Mouse (Mus musculus) hindbrain, postnatal 0 days (tissue): ENCODE data around the gene Slc35a2. TPM values are rescaled to one million over a fixed set of nuclear protein-coding genes. Genes with fewer than 3 reads are reported as not detected.

Source experiments
- ATAC-seq: fragments of 200-750 bp; cut with Nextera tagmentation; 2 replicates; pipeline ENCODE4 v1.8.0; 2017; ENCODE audit warnings: mild to moderate bottlenecking, moderate TSS enrichment, moderate library complexity
- DNase-seq: peaks from one replicate; pipeline ENCODE4 v3.0.0-alpha.2; 2015; ENCODE audit warnings: low spot score
- H3K27ac ChIP-seq: fragments of 300-500 bp; sonication (generic); 2 replicates; pipeline ENCODE4 v1.5.1; 2014; ENCODE audit warnings: mild to moderate bottlenecking
- H3K27me3 ChIP-seq: fragments of 300-500 bp; sonication (generic); 2 replicates; pipeline ENCODE4 v1.6.1; 2014; ENCODE audit warnings: low read length, mixed read lengths; ENCODE audit not compliant: insufficient read depth
- H3K36me3 ChIP-seq: fragments of 300-500 bp; sonication (generic); 2 replicates; pipeline ENCODE4 v1.6.1; 2014; ENCODE audit warnings: low read length, mixed read lengths; ENCODE audit not compliant: insufficient read depth
- H3K4me1 ChIP-seq: fragments of 300-500 bp; sonication (generic); 2 replicates; pipeline ENCODE4 v1.6.1; 2014; ENCODE audit warnings: antibody characterized with exemption, low read length, mixed read lengths; ENCODE audit not compliant: insufficient read depth
- H3K4me2 ChIP-seq: fragments of 300-500 bp; sonication (generic); 2 replicates; pipeline ENCODE4 v1.6.1; 2014; ENCODE audit warnings: low read depth, mild to moderate bottlenecking, low read length, moderate library complexity, mixed read lengths
- H3K4me3 ChIP-seq: fragments of 300-500 bp; sonication (generic); 2 replicates; pipeline ENCODE4 v1.5.1; 2014; ENCODE audit warnings: low read length
- H3K9ac ChIP-seq: fragments of 300-500 bp; sonication (generic); replicated peaks from 2 replicates; pipeline ENCODE4 v1.6.1; 2014; ENCODE audit warnings: mild to moderate bottlenecking, low read length, moderate library complexity, mixed read lengths
- H3K9me3 ChIP-seq: fragments of 300-500 bp; sonication (generic); 2 replicates; pipeline ENCODE4 v1.6.1; 2016; ENCODE audit warnings: low read length, mixed read lengths
- CTCF ChIP-seq: IDR thresholded peaks from 2 replicates; pipeline ENCODE4 v1.5.1; 2016; ENCODE audit warnings: antibody characterized with exemption, control low read depth, low read depth
- WGBS: fragments of 180-500 bp; shearing (Covaris S2); extraction: QIAGEN DNeasy Blood & Tissue Kit; methylation state at CpG from one replicate; pipeline ENCODE4 v1.1.7; 2014; 5-methylcytosine and 5-hydroxymethylcytosine counted together
- polyA plus RNA-seq: library from polyadenylated mRNA; unstranded; fragments of >200 nt; fragmentation: Nextera tagmentation; extraction: Ambion mirVana; gene quantifications from 2 replicates; pipeline ENCODE4 v1.2.1, GENCODE M21; 2015
- total RNA-seq: library from RNA; depleted of rRNA; stranded (reverse); fragments of >200 nt; gene quantifications from 2 replicates; pipeline ENCODE4 v1.2.3, GENCODE M21; 2014; rRNA removed

Gene Slc35a2
- total and polyA plus RNA-seq, 2 experiments from 2014 or later = 46.2 to 61.0 TPM

- H3K9ac ChIP-seq = no peak overlapping the region
- no peaks in the 10 kb centered on the region for H3K27me3 ChIP-seq
- H3K36me3 ChIP-seq = no peaks in the 10 kb centered on the region; the same call in 1 of the 2 replicates
- 93% methylated on average over 6 of the region's 6 CpGs for WGBS
- no peak for TF ChIP-seq CTCF
- H3K9me3 ChIP-seq = no peaks in the 10 kb centered on the region
- no peaks in the 10 kb centered on the region for H3K4me1 ChIP-seq
- H3K27ac ChIP-seq = no peak overlapping the region
- DNase-seq (no peak), ATAC-seq (no peak)
- no peak overlapping the region for H3K4me2 ChIP-seq
- H3K4me3 ChIP-seq = no peak overlapping the region
These were observed 53.8 kb downstream of the Slc35a2 start for GRCm38 (mm10) chrX:7937667-7938066.

Other genes with a start within 250 kb of the Slc35a2 start
- gene Syp, start 245.6 kb upstream of the Slc35a2 start, total RNA-seq = 500 and 512 TPM in 2 replicates
- 320 and 325 TPM in 2 replicates for gene Syp, start 245.6 kb upstream of the Slc35a2 start, polyA plus RNA-seq
- gene Prickle3, start 226.8 kb upstream of the Slc35a2 start, total RNA-seq = 1.6 and 1.8 TPM in 2 replicates
- gene Prickle3, start 226.8 kb upstream of the Slc35a2 start, polyA plus RNA-seq = 1.1 and 1.6 TPM in 2 replicates
- 12.9 and 27.7 TPM in 2 replicates for gene Plp2, start 212.6 kb upstream of the Slc35a2 start, total RNA-seq
- 25.2 and 26.5 TPM in 2 replicates for gene Plp2, start 212.6 kb upstream of the Slc35a2 start, polyA plus RNA-seq
- 4.2 TPM in 1 of 2 replicates, not detected in the other for gene Magix, start 202.8 kb upstream of the Slc35a2 start, total RNA-seq
- 0.18 and 0.29 TPM in 2 replicates for gene Magix, start 202.8 kb upstream of the Slc35a2 start, polyA plus RNA-seq
- 11.0 and 12.0 TPM in 2 replicates for gene Gpkow, start 186.9 kb upstream of the Slc35a2 start, total RNA-seq
- gene Gpkow, start 186.9 kb upstream of the Slc35a2 start, polyA plus RNA-seq = 38.4 and 38.8 TPM in 2 replicates
- 33.2 and 40.6 TPM in 2 replicates for gene Wdr45, start 169.7 kb upstream of the Slc35a2 start, total RNA-seq
- gene Wdr45, start 169.7 kb upstream of the Slc35a2 start, polyA plus RNA-seq = 34.0 and 36.4 TPM in 2 replicates
- not detected in 2 replicates for gene Gm45208, start 161.8 kb upstream of the Slc35a2 start, total RNA-seq
- 0.66 and 1.2 TPM in 2 replicates for gene Gm45208, start 161.8 kb upstream of the Slc35a2 start, polyA plus RNA-seq
- 134 and 137 TPM in 2 replicates for gene Praf2, start 155.6 kb upstream of the Slc35a2 start, total RNA-seq
- gene Praf2, start 155.6 kb upstream of the Slc35a2 start, polyA plus RNA-seq = 129 and 134 TPM in 2 replicates
- 183 and 387 TPM in 2 replicates for gene Ccdc120, start 133.1 kb upstream of the Slc35a2 start, total RNA-seq
- gene Ccdc120, start 133.1 kb upstream of the Slc35a2 start, polyA plus RNA-seq = 47.6 and 53.3 TPM in 2 replicates
- 27.8 and 36.1 TPM in 2 replicates for gene Tfe3, start 121.5 kb upstream of the Slc35a2 start, total RNA-seq
- gene Tfe3, start 121.5 kb upstream of the Slc35a2 start, polyA plus RNA-seq = 21.4 and 21.5 TPM in 2 replicates
- gene Gripap1, start 94.3 kb upstream of the Slc35a2 start, total RNA-seq = 23.4 and 28.3 TPM in 2 replicates
- gene Gripap1, start 94.3 kb upstream of the Slc35a2 start, polyA plus RNA-seq = 61.1 and 62.8 TPM in 2 replicates
- 3.1 and 3.4 TPM in 2 replicates for gene Kcnd1, start 61.7 kb upstream of the Slc35a2 start, total RNA-seq
- gene Kcnd1, start 61.7 kb upstream of the Slc35a2 start, polyA plus RNA-seq = 4.1 and 5.9 TPM in 2 replicates
- gene Otud5, start 42.7 kb upstream of the Slc35a2 start, total RNA-seq = 64.9 and 75.8 TPM in 2 replicates
- gene Otud5, start 42.7 kb upstream of the Slc35a2 start, polyA plus RNA-seq = 36.8 and 37.3 TPM in 2 replicates
- 13.9 and 18.3 TPM in 2 replicates for gene Pim2, start 5.8 kb upstream of the Slc35a2 start, total RNA-seq
- gene Pim2, start 5.8 kb upstream of the Slc35a2 start, polyA plus RNA-seq = 20.8 and 22.3 TPM in 2 replicates
- gene Pqbp1, start 15.2 kb downstream of the Slc35a2 start, total RNA-seq = 83.8 and 100 TPM in 2 replicates
- 200 and 201 TPM in 2 replicates for gene Pqbp1, start 15.2 kb downstream of the Slc35a2 start, polyA plus RNA-seq
- gene Timm17b, start 15.3 kb downstream of the Slc35a2 start, total RNA-seq = 37.3 and 47.4 TPM in 2 replicates
- 125 and 133 TPM in 2 replicates for gene Timm17b, start 15.3 kb downstream of the Slc35a2 start, polyA plus RNA-seq
- gene Gm10491, start 23.8 kb downstream of the Slc35a2 start, total RNA-seq = not detected in 2 replicates
- not detected in 2 replicates for gene Gm10491, start 23.8 kb downstream of the Slc35a2 start, polyA plus RNA-seq
- not detected in 2 replicates for gene Gm10490, start 25.5 kb downstream of the Slc35a2 start, total RNA-seq
- gene Gm10490, start 25.5 kb downstream of the Slc35a2 start, polyA plus RNA-seq = not detected in 2 replicates
- gene Pcsk1n, start 35.8 kb downstream of the Slc35a2 start, total RNA-seq = 124 and 154 TPM in 2 replicates
- gene Pcsk1n, start 35.8 kb downstream of the Slc35a2 start, polyA plus RNA-seq = 465 and 477 TPM in 2 replicates
- not detected in 2 replicates for gene Eras, start 44.6 kb downstream of the Slc35a2 start, total RNA-seq
- gene Eras, start 44.6 kb downstream of the Slc35a2 start, polyA plus RNA-seq = not detected in 2 replicates
- 97.9 and 105 TPM in 2 replicates for gene Hdac6, start 63.9 kb downstream of the Slc35a2 start, total RNA-seq
- gene Hdac6, start 63.9 kb downstream of the Slc35a2 start, polyA plus RNA-seq = 54.5 and 57.4 TPM in 2 replicates
- gene Gata1, start 94.0 kb downstream of the Slc35a2 start, total RNA-seq = not detected in 2 replicates
- not detected in 2 replicates for gene Gata1, start 94.0 kb downstream of the Slc35a2 start, polyA plus RNA-seq
- 1.9 TPM in 1 of 2 replicates, not detected in the other for gene Glod5, start 134.5 kb downstream of the Slc35a2 start, total RNA-seq
- gene Glod5, start 134.5 kb downstream of the Slc35a2 start, polyA plus RNA-seq = 0.38 and 1.2 TPM in 2 replicates
- 32.3 and 43.9 TPM in 2 replicates for gene Suv39h1, start 190.7 kb downstream of the Slc35a2 start, total RNA-seq
- 34.1 and 35.2 TPM in 2 replicates for gene Suv39h1, start 190.7 kb downstream of the Slc35a2 start, polyA plus RNA-seq
- 0.11 and 0.99 TPM in 2 replicates for gene Was, start 206.5 kb downstream of the Slc35a2 start, total RNA-seq
- gene Was, start 206.5 kb downstream of the Slc35a2 start, polyA plus RNA-seq = 0.11 and 0.16 TPM in 2 replicates
- gene Wdr13, start 248.9 kb downstream of the Slc35a2 start, total RNA-seq = 377 and 393 TPM in 2 replicates
- 53.9 and 55.1 TPM in 2 replicates for gene Wdr13, start 248.9 kb downstream of the Slc35a2 start, polyA plus RNA-seq